In genomic region chr8:103551916-103552535, GRCm38 (mm10) we compare ENCODE assay signal across 17 mouse cellular contexts.
DNase-seq lines count a peak whose midpoint lies in the region; ATAC-seq and TF ChIP-seq lines count a peak whose summit lies in the region.
"Had no signal": no experiment of that assay in that cellular context is flagged by ENCODE, and none has a peak within 500 bp of the region (broad histone marks: within the 10 kb centered on the region; RNA-seq: fewer than 3 reads in every experiment).

No protein-coding gene starts in this region.

- DNase-seq in cerebellum, adult 8-10 months: no peak
- no peak for DNase-seq in heart, adult 11 months
- DNase-seq in cerebellum, adult 2 months: peak; percentile 35 to 68
- peak; percentile 0 for DNase-seq in large intestine, adult 2 months (ENCODE audit: low read depth, low spot score)
- no peak for DNase-seq in right cerebral cortex, postnatal 4 days
- no peak for DNase-seq in left cerebral cortex, postnatal 4 days
- DNase-seq: kidney, adult 8-10 months; lung, embryonic 14.5 days; right cerebral cortex, postnatal 25 days had no signal

- intact Hi-C loops in left cerebral cortex, postnatal 4 days (cut with DNase I): no loop called here

- no peak overlapping the region for H3K27ac ChIP-seq in heart, embryonic 13.5 days (replicated peaks)
- H3K27ac ChIP-seq in cerebellum, adult 2 months (ENCODE audit: insufficient read depth, low read length): no peak overlapping the region
- H3K27ac ChIP-seq: embryonic facial prominence, embryonic 13.5 days; forebrain, embryonic 12.5 days; hindbrain, postnatal 0 days had no signal

- H3K4me1 ChIP-seq in heart, embryonic 13.5 days: peaks cover 6% of the 10 kb centered on the region
- no peaks in the 10 kb centered on the region; the same call in 1 of the 2 replicates for H3K4me1 ChIP-seq in cerebellum, adult 2 months (ENCODE audit: control insufficient read depth, insufficient read depth, low read length)
- H3K4me1 ChIP-seq: embryonic facial prominence, embryonic 13.5 days; forebrain, embryonic 12.5 days had no signal

- H3K4me3 ChIP-seq in heart, embryonic 13.5 days: no peak overlapping the region
- H3K4me3 ChIP-seq in cerebellum, adult 2 months (replicated peaks; ENCODE audit: insufficient read depth, low read depth, low read length): no peak overlapping the region
- H3K4me3 ChIP-seq: embryonic facial prominence, embryonic 13.5 days; forebrain, embryonic 12.5 days had no signal

- no peak for TF ChIP-seq CTCF in cerebellum, adult 2 months (IDR thresholded peaks at IDR 0.05; ENCODE audit: borderline replicate concordance, insufficient read depth, low read depth, low read length)

- H3K36me3 ChIP-seq in heart, embryonic 13.5 days: no peaks in the 10 kb centered on the region
- H3K36me3 ChIP-seq: embryonic facial prominence, embryonic 13.5 days; forebrain, embryonic 12.5 days had no signal

- 55% methylated on average over 8 of the region's 8 CpGs for WGBS in heart, embryonic 13.5 days
- whole genome bisulfite sequencing in cerebellum, adult 2 months: 24% methylated on average over 8 of the region's 8 CpGs
- 60% methylated on average over 8 of the region's 8 CpGs for WGBS in large intestine, adult 2 months

- TF ChIP-seq POLR2A in cerebellum, adult 2 months (IDR thresholded peaks at IDR 0.05; ENCODE audit: borderline replicate concordance, insufficient read depth, low read length): no peak

- no peaks in the 10 kb centered on the region for H3K9me3 ChIP-seq in heart, embryonic 13.5 days
- H3K9me3 ChIP-seq: embryonic facial prominence, embryonic 13.5 days; forebrain, embryonic 12.5 days had no signal

- no peaks in the 10 kb centered on the region for H3K27me3 ChIP-seq in heart, embryonic 13.5 days (replicated peaks)
- H3K27me3 ChIP-seq in cerebellum, adult 2 months (ENCODE audit: control insufficient read depth, insufficient read depth, low read length): no peaks in the 10 kb centered on the region; the same call in 1 of the 2 replicates
- H3K27me3 ChIP-seq: embryonic facial prominence, embryonic 13.5 days; forebrain, embryonic 12.5 days; Patski had no signal

- peak overlapping the region; percentile 4; the same call in 1 of the 2 replicates for H3K4me2 ChIP-seq in heart, embryonic 13.5 days
- H3K4me2 ChIP-seq: embryonic facial prominence, embryonic 13.5 days; forebrain, embryonic 12.5 days; liver, embryonic 11.5 days; lung, embryonic 14.5 days had no signal

- ATAC-seq in cerebellum, adult (ENCODE audit: insufficient number of reproducible peaks, low FRiP score, low TSS enrichment): peak; percentile 57; the same call in 1 of the 2 replicates
- ATAC-seq in heart, embryonic 13.5 days (ENCODE audit: extremely low read depth, insufficient number of reproducible peaks, low FRiP score, low TSS enrichment): no peak
- ATAC-seq: hindbrain, postnatal 0 days; midbrain, embryonic 16.5 days; Patski had no signal

- no peak overlapping the region for H3K9ac ChIP-seq in heart, embryonic 13.5 days
- H3K9ac ChIP-seq: embryonic facial prominence, embryonic 13.5 days; forebrain, embryonic 12.5 days; lung, embryonic 14.5 days had no signal

Comparison
In these comparisons a context has a peak if more than half of its experiments do, and no peak if none do; other contexts are left out.
1. DNase-seq: peak in cerebellum, adult 2 months (2 of 2) and large intestine, adult 2 months (single experiment); none in cerebellum, adult 8-10 months (single experiment), heart, adult 11 months (single experiment), right cerebral cortex, postnatal 4 days (single experiment) and left cerebral cortex, postnatal 4 days (single experiment).